Mouse (Mus musculus): Measurements from ENCODE around the gene Cecr2. TPM values are rescaled to one million over a fixed set of nuclear protein-coding genes. Genes with fewer than 3 reads are reported as not detected.
A peak's percentile ranks its signal among the peaks of the same experiment; 100 is the strongest.

Gene Cecr2
- polyA plus RNA-seq, 1 experiment from 2014 or later, result not detected

DNA sequence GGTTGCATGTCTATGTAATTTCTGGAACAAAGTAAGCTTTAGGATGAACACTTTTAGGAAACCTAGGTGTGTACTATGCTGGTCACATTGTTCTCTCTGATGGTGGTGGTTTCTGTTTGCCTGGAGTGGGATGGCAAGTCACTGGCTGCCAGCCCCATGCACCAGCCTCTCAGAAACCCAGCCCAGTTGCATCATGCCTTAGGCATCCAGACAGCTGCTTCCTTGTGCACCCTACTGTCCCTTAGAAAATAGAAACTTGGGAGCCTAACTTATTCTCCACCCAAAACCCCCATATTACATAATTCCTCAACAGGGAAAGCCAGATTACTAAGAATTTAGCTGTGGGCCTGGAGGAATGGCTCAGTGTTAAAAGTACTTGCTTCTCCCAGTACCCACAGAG, 105.9 kb downstream of the Cecr2 start:
- no peak overlapping the region for H3K27ac ChIP-seq
- H3K79me2 ChIP-seq (ENCODE audit: inconsistent target), result no peaks in the 10 kb centered on the region
- no peaks in the 10 kb centered on the region for H3K36me3 ChIP-seq (ENCODE audit: inconsistent target)
- H3K4me3 ChIP-seq (ENCODE audit: inconsistent target), result no peak overlapping the region

DNA sequence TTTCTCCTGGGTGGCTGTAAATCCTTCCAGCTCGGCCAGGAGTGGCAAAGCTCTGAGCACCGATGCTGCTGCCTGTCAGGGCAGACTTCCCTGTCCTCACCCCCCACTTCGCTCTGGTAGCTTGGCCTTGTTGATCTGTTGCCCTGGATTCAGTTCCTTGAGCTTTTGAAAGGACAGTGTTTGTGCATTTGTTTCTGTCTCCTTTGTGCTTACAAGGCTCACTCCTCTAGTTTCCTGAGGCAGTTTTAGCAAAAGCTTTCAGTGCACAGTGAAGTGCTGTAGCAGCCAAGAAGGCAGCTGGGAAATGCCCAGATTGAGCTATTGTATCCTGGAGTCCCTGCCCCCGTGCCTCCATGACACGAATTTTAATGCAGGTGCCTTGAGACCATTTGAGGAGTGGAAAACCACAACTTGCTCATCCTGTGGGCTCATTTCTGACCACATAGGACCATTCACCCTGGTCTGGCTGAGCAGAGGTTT, 107.0 kb downstream of the Cecr2 start, which contains the start of gene Slc25a18:
Gene Slc25a18, plus strand, starts transcription at position 430 of the 480 bp plus-strand sequence.
- 84% methylated on average over 5 of the region's 5 CpGs for WGBS (ENCODE audit: missing documents)
- Histone ChIP-seq H3K27ac (no peak within 1 kb of the TSS), H3K4me3 (ENCODE audit: inconsistent target) (no peak within 1 kb of the TSS), H3K79me2 (ENCODE audit: inconsistent target) (no peaks in the 10 kb centered on the region), H3K36me3 (ENCODE audit: inconsistent target) (no peaks in the 10 kb centered on the region)

- H3K79me2 ChIP-seq (ENCODE audit: inconsistent target), result no peaks in the 10 kb centered on the region
- H3K36me3 ChIP-seq (ENCODE audit: inconsistent target), result no peaks in the 10 kb centered on the region
- H3K4me3 ChIP-seq (ENCODE audit: inconsistent target), result no peak overlapping the region
- WGBS (ENCODE audit: missing documents), result 95% methylated on average over 6 of the region's 6 CpGs
- no peak overlapping the region for H3K27ac ChIP-seq
Measured at GRCm38 (mm10) chr6:120773763-120774162, 107.6 kb downstream of the Cecr2 start.

- Histone ChIP-seq H3K79me2 (ENCODE audit: inconsistent target) (no peaks in the 10 kb centered on the region), H3K27ac (no peak overlapping the region), H3K4me3 (ENCODE audit: inconsistent target) (no peak overlapping the region), H3K36me3 (ENCODE audit: inconsistent target) (no peaks in the 10 kb centered on the region)
- WGBS (ENCODE audit: missing documents), result 92% methylated on average over 3 of the region's 3 CpGs
Measured at GRCm38 (mm10) chr6:120776286-120776685, 110.1 kb downstream of the Cecr2 start.

GRCm38 (mm10) chr6:120777533-120777932, 111.4 kb downstream of the Cecr2 start:
- Histone ChIP-seq H3K79me2 (ENCODE audit: inconsistent target) (no peaks in the 10 kb centered on the region), H3K36me3 (ENCODE audit: inconsistent target) (no peaks in the 10 kb centered on the region), H3K27ac (no peak overlapping the region), H3K4me3 (ENCODE audit: inconsistent target) (no peak overlapping the region)
- 93% methylated on average over 9 of the region's 9 CpGs for WGBS (ENCODE audit: missing documents)

- WGBS (ENCODE audit: missing documents), result 95% methylated on average over 3 of the region's 3 CpGs
- Histone ChIP-seq H3K4me3 (ENCODE audit: inconsistent target) (no peak overlapping the region), H3K36me3 (ENCODE audit: inconsistent target) (no peaks in the 10 kb centered on the region), H3K27ac (no peak overlapping the region), H3K79me2 (ENCODE audit: inconsistent target) (no peaks in the 10 kb centered on the region)
Measured at GRCm38 (mm10) chr6:120778226-120778625, 112.1 kb downstream of the Cecr2 start.

DNA sequence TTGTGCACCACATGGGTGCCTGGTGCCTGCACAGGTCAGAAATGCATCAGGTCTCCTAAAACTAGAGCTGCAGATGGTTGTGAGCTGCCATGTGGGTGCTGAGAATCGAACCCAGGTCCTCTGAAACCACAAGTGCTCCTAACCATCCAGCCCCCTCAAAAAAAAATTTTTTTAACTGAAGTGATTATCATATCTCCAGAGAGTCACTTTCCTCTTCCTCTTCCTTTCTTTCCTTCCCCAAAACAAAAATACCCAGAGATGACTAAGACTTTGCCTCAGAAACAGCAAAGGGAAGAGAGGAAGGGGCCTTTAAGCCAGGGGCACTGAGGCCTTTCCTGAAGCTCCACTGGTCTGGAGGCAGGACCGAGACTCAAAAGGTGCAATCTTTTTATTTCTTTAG, 116.8 kb downstream of the Cecr2 start:
- 37% methylated on average over 2 of the region's 2 CpGs for WGBS (ENCODE audit: missing documents)
- peak overlapping the region; percentile 69 for H3K27ac ChIP-seq

GRCm38 (mm10) chr6:120784351-120784750, 118.2 kb downstream of the Cecr2 start:
- Histone ChIP-seq H3K4me3 (ENCODE audit: inconsistent target) (no peak overlapping the region), H3K36me3 (ENCODE audit: inconsistent target) (no peaks in the 10 kb centered on the region; the same call in 1 of the 2 replicates), H3K27ac (no peak overlapping the region), H3K79me2 (ENCODE audit: inconsistent target) (no peaks in the 10 kb centered on the region)
- WGBS (ENCODE audit: missing documents), result 93% methylated on average over 7 of the region's 7 CpGs

More for the DNA sequence above, 116.8 kb downstream of the Cecr2 start:
- Histone ChIP-seq H3K36me3 (ENCODE audit: inconsistent target) (no peaks in the 10 kb centered on the region), H3K79me2 (ENCODE audit: inconsistent target) (no peaks in the 10 kb centered on the region), H3K4me3 (ENCODE audit: inconsistent target) (no peak overlapping the region)

GRCm38 (mm10) chr6:120788068-120788607, 122.0 kb downstream of the Cecr2 start:
- Histone ChIP-seq H3K79me2 (ENCODE audit: inconsistent target) (no peaks in the 10 kb centered on the region), H3K4me3 (ENCODE audit: inconsistent target) (no peak overlapping the region), H3K27ac (peak overlapping the region; percentile 70), H3K36me3 (ENCODE audit: inconsistent target) (peaks cover 12% of the 10 kb centered on the region)
- WGBS (ENCODE audit: missing documents), result 30% methylated on average over 5 of the region's 5 CpGs

DNA sequence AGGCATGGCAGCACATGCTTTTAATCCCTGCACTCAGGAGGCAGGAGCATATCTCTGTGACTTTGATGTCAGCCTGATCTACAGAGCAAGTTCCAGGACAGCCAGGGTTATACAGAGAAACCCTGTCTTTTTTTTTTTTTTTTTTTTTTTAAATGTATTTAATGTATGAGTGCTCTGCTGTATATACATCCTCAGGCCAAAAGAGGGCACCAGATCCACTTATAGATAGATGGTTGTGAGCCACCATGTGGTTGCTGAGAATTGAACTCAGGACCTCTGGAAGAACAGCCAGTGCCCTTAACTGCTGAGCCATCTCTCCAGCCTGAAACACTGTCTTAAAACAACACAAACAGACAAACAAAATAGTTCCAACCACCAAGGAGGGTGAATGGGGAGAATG, 122.7 kb downstream of the Cecr2 start:
- H3K36me3 ChIP-seq (ENCODE audit: inconsistent target), result peaks cover 18% of the 10 kb centered on the region
- H3K4me3 ChIP-seq (ENCODE audit: inconsistent target), result no peak overlapping the region
- peak overlapping the region; percentile 70 for H3K27ac ChIP-seq
- H3K79me2 ChIP-seq (ENCODE audit: inconsistent target), result no peaks in the 10 kb centered on the region

- Histone ChIP-seq H3K27ac (no peak overlapping the region), H3K79me2 (ENCODE audit: inconsistent target) (no peaks in the 10 kb centered on the region; the same call in 1 of the 2 replicates), H3K4me3 (ENCODE audit: inconsistent target) (no peak overlapping the region), H3K36me3 (ENCODE audit: inconsistent target) (peaks cover 31% of the 10 kb centered on the region)
- 91% methylated on average over 10 of the region's 11 CpGs for WGBS (ENCODE audit: missing documents)
Measured at GRCm38 (mm10) chr6:120790153-120790552, 124.0 kb downstream of the Cecr2 start.

DNA sequence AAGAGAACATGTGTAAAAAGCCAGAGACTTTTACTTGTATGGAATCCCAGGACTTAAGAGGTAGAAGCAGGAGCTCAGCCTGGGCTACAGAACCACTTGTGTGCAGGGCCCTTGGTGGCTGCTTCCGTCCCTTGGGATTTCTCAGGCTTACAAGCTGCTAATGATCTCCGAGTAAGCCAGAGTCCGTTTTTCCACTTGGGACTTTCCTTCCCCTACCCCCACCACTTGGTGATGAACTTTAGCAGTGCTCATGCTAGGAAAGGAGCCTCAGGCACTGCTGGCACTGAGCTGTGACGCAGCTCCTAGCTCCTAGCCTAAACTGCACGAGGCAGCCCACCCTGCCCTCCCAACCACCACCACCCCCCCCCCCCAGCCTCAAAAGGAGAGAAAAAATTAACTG, 124.5 kb downstream of the Cecr2 start:
- H3K4me3 ChIP-seq (ENCODE audit: inconsistent target), result no peak overlapping the region
- H3K36me3 ChIP-seq (ENCODE audit: inconsistent target), result peaks cover 32% of the 10 kb centered on the region
- H3K79me2 ChIP-seq (ENCODE audit: inconsistent target), result no peaks in the 10 kb centered on the region; the same call in 1 of the 2 replicates
- H3K27ac ChIP-seq, result no peak overlapping the region
- 88% methylated on average over 5 of the region's 5 CpGs for WGBS (ENCODE audit: missing documents)

- WGBS (ENCODE audit: missing documents), result 90% methylated on average over 8 of the region's 8 CpGs
Measured at GRCm38 (mm10) chr6:120792947-120793346, 126.8 kb downstream of the Cecr2 start.

GRCm38 (mm10) chr6:120795422-120796086, 129.4 kb downstream of the Cecr2 start:
- no peak overlapping the region for H3K4me3 ChIP-seq (ENCODE audit: inconsistent target)
- 56% methylated on average over 4 of the region's 5 CpGs for WGBS (ENCODE audit: missing documents)
- H3K36me3 ChIP-seq (ENCODE audit: inconsistent target), result peaks cover 76% of the 10 kb centered on the region
- H3K27ac ChIP-seq, result peak overlapping the region; percentile 44
- peaks cover 28% of the 10 kb centered on the region; the same call in 1 of the 2 replicates for H3K79me2 ChIP-seq (ENCODE audit: inconsistent target)

More at GRCm38 (mm10) chr6:120792947-120793346, 126.8 kb downstream of the Cecr2 start:
- peaks cover 2% of the 10 kb centered on the region; the same call in 1 of the 2 replicates for H3K79me2 ChIP-seq (ENCODE audit: inconsistent target)
- no peak overlapping the region for H3K27ac ChIP-seq
- H3K36me3 ChIP-seq (ENCODE audit: inconsistent target), result peaks cover 51% of the 10 kb centered on the region
- H3K4me3 ChIP-seq (ENCODE audit: inconsistent target), result no peak overlapping the region

DNA sequence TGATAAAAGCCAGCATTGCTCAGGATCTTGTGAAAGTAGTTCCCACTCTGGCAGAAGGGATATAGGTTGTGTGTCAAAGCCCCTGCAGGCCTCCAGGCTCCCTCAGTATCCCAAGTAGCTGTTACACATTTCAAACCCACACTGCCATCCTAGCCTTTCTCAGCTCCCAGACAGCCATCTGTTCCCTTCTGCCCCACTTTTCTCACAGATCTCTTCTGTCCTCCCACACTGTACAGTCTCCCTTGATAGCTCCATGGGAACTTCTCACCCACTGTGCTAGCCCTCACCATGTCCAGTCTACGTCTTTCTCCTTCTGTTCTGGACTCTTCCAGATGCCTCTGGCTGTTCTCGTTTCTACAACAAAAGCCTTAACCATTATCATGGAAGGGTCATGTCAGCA, 129.9 kb downstream of the Cecr2 start:
- Histone ChIP-seq H3K27ac (peak overlapping the region; percentile 44; the same call in 1 of the 2 replicates), H3K36me3 (ENCODE audit: inconsistent target) (peaks cover 81% of the 10 kb centered on the region), H3K4me3 (ENCODE audit: inconsistent target) (no peak overlapping the region), H3K79me2 (ENCODE audit: inconsistent target) (peaks cover 34% of the 10 kb centered on the region; the same call in 1 of the 2 replicates)
- WGBS (ENCODE audit: missing documents), result 93% methylated on average over 2 of the region's 2 CpGs

All from macrophage (primary cell).